Mouse (Mus musculus) heart, adult 2 months (tissue): ENCODE results near the gene Hipk2.

Experiments used
- CTCF ChIP-seq: fragments of 200-600 bp; IDR thresholded peaks from 2 replicates; pipeline ENCODE4 v1.8.1; 2022; ENCODE audit warnings: antibody characterized with exemption, mild to moderate bottlenecking, moderate library complexity
- EP300 ChIP-seq: fragments of 200-500 bp; IDR thresholded peaks from 2 replicates; pipeline ENCODE4 v1.6.1; 2011; ENCODE audit warnings: low read depth, low read length, control low read depth; ENCODE audit not compliant: insufficient read depth
- POLR2A ChIP-seq: fragments of 200-500 bp; IDR thresholded peaks from 2 replicates; pipeline ENCODE4 v1.6.1; 2011; ENCODE audit warnings: mild to moderate bottlenecking, low read depth, low read length, control low read depth; ENCODE audit not compliant: insufficient read depth

DNA sequence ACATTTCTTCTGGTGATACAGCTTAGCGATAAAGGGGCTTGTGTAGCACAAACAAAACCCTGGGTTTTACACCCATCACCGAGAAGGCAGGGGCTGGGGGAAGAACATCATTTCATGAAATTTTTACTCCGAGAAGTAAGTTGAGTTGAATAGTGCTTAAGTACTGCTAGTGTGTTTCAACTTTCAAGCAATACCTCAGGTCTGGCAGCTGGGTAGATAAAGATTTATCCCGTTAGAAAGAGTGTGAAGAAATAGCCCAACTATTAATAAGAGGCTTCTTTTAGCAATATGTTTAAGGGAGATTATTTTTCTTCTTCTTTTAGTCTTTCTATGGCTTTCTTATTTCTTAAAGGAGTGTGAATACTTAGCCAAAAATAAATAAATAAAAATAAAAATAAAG is 47.5 kb upstream of the Hipk2 start:
- TF ChIP-seq POLR2A (no peak), CTCF (no peak), EP300 (no peak)
